Mouse (Mus musculus) spleen, adult 2 months (tissue): ENCODE measurements around the gene Prss50.

Experiments
- CTCF ChIP-seq: fragments of 200-500 bp; IDR thresholded peaks from 2 replicates; pipeline ENCODE4 v1.5.1; 2011; ENCODE audit warnings: mild to moderate bottlenecking, inconsistent platforms; ENCODE audit not compliant: insufficient read depth, insufficient read length, insufficient replicate concordance; ENCODE audit errors: extremely low read depth
- POLR2A ChIP-seq: fragments of 200-500 bp; IDR thresholded peaks from 2 replicates; pipeline ENCODE4 v1.6.1; 2011; ENCODE audit warnings: low read depth, low read length, inconsistent platforms

GRCm38 (mm10) chr9:110836112-110836511, 21.7 kb upstream of the Prss50 start:
- no peak for TF ChIP-seq CTCF
- TF ChIP-seq POLR2A: no peak
